Mouse (Mus musculus) hematopoietic stem cell, adult 5-6 weeks (primary cell): ENCODE results near the gene 1700016D06Rik. TPM values are rescaled to one million over a fixed set of nuclear protein-coding genes. Genes with fewer than 3 reads are reported as not detected.
"Not testable (repeated sequence)": the region's sequence is repeated elsewhere in the genome, so short reads cannot be mapped to it uniquely, and the experiment has no call there.

Experiments used
- ATAC-seq, 2 experiments: fragments of 125-278 bp in 1 of 2; replicated peaks in 1 of 2; 2 replicates each; pipeline ENCODE4 v1.8.0; 2016 to 2017; ENCODE audit warnings: inconsistent platforms in 2 of 2, mild to moderate bottlenecking in 2 of 2, moderate number of reproducible peaks in 2 of 2, low read depth in 1 of 2, moderate TSS enrichment in 1 of 2; ENCODE audit not compliant: low FRiP score in 2 of 2, poor library complexity in 2 of 2, severe bottlenecking in 2 of 2, insufficient read depth in 1 of 2, low TSS enrichment in 1 of 2
- total RNA-seq: library from RNA; stranded (forward); fragments of 172-1452, 232-1000 nt; gene quantifications from 2 replicates; pipeline ENCODE4 v1.2.3, GENCODE M21; 2017

Gene 1700016D06Rik
- total RNA-seq, 1 experiment from 2014 or later = not detected

DNA sequence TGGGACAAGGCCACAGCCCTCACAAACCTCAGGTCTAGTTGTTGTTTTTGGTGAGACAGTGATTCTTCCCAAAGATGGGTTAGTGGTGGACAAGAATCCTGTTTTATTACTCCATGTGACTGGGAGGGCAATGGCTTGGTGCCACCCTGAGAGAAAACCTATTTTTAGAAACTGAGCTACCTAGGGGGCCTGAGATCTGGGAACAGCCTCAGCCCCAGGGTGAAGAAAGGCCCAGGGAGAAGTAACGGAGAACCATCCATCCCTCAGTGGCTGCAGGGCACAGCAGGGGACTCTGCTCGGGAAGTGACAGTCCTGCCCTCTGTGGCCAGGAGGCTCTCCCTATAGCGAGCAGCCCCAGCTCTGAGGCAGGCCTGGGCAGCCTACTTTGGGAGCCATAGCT, 6.8 kb upstream of the 1700016D06Rik start:
- ATAC-seq = no peak

DNA sequence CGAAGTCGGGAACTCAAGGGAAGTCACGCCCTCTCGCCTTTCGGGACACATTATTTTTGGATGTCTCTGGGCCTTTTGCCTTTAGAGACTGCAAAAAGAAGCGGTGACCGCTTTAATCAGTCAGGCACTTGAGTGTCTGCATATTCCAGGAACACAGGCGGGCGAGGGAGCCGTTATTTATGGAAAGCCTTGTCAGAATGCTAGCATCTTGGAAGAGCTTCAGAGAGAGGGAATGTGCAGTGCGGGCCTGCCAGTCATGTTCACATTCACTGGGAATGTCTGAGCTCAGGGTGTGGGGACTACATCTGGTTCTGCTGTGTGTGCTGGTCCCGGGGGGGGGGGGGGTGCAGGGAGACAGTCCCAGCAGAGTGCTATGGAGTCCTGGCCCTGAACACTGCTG, 5.0 kb upstream of the 1700016D06Rik start:
- no peak for ATAC-seq

DNA sequence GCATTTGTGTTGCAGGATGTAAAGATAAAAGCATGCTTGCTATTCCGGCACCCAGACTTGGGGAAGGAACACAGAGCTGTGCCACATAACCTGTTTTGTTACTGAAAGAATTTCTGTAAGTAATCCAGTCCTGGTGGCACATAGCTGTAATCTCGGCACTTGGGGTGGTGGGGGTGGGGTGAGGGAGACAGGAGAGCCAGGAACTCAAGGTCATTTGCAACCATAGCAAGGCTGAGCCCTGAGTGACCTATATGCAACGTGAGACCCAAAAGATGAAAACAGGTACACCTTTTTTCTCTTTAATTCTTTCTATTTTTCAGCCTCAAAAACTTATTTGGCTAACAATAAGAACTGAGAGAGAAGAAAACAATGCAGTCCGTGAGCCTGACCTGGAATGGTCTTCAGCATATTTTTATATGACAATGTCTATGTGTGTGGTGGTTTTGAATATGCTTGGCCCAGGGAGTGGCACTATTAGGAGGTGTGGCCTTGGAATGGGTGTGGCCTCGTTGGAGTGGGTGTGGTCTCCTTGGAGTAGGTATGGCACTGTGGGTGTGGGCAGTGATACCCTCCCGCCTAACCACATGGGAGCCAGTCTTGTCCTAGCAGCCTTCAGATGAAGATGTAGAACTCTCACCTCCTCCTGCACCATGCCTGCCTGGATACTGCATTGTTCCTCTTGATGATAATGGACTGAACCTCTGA, 4.0 kb upstream of the 1700016D06Rik start:
- ATAC-seq = no peak

DNA sequence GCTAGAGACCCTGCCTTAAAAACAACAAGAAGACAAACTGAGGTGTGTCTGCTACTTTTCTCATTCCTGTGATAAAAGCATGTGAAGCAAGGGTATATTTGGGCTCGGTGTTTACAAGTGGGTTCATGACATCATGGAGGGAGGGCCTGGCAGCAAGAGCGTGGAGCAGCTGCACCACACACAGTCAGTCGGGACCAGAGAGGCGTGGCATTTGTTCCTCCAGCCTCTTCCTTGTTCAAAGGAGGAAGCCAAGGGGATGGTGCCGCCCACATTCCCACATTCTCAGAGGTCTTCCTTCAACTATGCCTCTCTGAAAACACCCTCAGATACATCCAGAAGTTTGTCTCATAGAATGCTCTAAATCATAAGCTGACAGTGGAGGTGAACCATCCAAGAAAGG, 2.9 kb upstream of the 1700016D06Rik start:
- no peak for ATAC-seq

DNA sequence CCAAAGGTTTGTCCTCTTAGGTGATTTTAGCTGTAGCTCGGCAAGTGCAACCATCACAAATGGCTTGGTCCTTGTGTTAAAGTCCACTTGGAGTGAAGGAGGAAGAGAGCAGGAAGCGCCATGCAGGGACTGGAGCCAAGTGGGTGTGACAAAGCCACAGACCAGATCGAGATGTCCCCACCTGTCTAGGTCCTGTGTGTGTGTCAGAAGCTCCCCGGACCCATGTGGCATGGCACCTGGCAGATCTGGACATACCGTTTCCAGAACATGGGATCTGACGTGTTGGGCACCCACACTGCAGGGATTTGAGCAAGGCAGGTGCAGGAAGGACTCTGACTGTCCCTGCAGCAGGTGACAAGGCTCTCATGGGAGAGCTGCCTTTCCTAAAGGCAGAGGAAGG, 565 bp upstream of the 1700016D06Rik start:
- ATAC-seq = no peak

DNA sequence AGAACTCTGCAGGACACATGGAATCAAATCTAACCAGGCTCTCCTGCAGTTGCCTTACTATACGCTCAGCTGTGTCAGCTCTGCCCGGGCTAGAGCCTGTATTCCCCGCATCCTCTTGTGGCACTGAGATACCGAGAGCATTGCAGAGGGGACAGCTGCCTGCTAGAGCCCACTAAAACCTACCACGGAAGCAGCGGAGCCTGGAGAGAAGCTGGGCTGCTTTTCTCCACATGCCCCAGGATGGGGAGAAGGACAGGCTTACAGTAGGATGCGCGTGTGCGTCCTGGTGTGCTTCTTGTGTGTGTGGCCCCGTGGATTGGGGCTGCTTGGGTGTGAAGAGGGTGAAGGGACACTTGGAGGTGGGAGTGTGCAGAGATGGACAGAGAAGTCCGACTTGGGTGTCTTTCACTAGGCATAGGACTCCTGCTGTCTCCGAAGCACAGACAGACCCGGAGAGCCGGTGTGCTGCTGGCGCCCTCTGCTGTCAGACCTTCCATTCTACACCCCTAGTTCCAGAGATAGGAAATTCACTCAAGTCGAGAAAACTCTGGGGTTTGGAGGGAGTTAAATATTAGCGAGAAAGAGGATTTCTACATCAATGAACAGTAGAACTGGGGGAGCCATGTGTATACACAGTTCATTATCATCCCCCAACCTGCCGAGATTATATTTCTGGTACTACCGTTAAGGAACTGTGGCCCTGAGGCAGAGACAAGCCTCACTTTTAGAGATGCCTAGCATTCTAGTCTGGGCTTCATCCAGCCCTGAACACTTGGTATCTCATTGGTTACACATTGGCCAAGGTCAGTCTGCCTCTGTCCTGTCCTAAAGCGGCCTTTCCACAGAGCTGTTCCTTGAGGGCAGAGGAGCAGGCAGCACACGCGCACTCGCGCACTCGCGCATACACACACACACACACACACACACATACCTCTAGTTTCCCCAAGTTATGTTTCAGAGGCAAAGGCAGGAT, 517 bp downstream of the 1700016D06Rik start:
- peak; percentile 82 to 83 for ATAC-seq

DNA sequence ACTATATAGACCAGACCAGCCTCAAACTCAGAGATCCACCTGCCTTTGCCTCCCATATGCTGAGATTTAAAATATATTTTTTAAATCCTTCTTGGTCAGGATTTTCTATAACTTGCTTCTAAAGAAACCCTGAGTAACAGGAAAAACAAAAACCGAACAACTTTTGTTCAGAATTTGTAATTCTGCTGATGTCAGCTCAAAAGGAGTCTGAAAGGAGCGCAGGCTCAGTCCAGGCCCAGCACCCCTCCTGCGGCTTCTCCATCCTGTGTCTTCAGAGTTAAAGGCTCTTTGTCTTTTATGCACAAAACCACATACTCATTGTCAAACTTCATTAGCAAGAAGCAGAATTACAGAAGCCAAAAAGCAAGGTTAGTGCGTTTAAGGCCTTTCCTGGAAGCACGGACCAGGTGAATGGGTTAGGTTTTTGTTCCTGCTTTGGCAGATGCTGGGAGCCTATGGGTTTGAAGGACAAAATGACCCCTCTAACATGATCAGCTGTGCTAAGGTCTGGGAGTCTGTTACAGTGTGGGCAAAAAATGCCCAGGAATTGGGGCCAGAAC, 1.3 kb downstream of the 1700016D06Rik start:
- no peak for ATAC-seq

DNA sequence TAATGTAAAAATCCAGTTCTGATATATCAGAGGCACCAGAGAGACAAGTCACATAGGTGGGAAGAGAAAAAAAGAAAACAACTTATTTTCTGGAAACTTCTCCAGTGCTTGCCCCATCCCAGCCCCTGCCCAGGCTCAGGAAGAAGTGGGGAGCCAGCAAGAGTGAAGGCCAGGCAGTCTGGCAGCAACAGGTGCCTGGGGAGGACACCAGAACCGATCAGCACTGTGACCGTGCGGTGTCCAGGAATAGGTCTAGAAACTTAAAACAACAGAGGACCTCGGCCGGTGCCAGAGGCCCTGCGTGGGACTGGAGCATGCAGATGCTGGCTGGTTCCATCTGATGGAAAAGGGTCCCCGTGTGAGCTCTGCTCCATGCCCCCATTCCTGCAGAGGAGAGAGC, 3.4 kb downstream of the 1700016D06Rik start:
- no peak for ATAC-seq

DNA sequence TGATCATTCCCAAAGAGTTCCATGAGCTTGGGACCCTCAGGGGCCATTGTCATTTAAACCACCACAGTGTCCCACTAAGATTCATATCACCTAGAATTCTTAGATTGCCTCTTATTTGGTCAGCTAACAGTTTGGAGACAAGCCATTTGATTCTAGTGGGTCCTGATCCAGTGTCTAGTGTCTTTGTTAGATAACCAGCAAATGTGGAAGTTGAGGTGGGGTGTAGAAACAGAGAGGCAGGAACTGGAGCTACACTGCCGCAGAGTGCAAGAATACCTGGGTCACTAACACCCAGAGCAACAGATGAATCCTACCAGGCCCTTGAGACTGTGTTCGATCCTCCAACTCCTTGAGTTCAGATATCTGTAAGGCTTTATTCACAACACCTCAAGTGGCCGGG, 4.7 kb downstream of the 1700016D06Rik start:
- ATAC-seq = no peak

DNA sequence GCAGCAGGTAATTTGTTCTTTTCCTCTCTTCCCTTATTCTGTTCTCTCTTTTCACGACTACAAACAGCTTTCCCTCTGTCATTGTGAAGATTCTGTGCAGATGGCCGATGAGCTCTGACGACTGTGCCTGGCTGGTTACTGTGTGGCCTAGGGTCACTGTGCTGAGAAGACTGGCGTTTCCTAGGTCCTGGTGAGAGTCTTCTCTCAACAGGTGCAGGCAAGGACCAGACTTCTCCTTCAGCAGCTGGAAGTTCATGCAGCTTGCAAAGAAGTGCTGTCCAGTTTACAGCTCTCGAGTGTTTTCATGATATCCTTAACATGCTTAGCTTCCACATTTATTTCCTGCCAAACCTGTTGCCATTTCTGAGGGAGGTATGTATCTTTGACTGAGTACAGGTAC, 6.9 kb downstream of the 1700016D06Rik start:
- no peak for ATAC-seq

DNA sequence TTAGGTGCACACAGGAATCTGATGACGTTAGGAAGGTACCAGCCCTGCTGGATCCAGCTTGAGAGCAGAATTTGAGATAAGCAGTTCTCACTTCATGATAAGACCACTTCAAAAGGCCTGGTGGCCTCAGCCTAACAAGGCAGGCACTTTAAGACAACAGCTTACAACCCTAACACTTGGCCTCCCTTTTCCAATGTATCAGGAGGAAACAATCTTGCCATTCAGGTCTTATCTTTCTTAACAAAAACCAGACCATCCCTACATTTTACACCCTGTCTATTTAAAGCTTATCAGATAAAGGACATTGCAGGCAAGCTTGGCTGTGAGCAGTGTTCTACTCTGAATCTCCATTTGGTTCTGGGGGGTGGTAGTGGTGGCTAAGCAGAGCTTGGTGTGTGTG, 8.4 kb downstream of the 1700016D06Rik start:
- no peak for ATAC-seq

DNA sequence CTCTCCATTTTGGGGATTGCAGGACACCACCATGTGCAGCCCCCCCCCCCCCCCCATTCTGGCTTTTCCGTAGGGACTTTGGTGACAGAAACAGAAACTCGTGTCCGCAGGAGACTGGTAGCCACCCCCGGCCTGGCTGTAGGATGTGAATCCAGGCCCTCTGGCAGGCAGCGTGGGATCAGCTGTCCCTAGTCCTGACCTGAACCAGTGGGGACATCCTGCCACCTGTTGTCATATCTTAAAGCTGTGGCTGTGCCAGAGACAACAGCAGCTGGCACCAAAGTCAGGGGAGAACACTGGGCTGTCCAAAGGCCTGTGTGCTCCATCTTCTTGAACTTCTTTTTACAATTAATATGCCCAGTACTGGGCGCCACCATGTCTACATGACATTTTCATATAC, 9.1 kb downstream of the 1700016D06Rik start:
- no peak for ATAC-seq

DNA sequence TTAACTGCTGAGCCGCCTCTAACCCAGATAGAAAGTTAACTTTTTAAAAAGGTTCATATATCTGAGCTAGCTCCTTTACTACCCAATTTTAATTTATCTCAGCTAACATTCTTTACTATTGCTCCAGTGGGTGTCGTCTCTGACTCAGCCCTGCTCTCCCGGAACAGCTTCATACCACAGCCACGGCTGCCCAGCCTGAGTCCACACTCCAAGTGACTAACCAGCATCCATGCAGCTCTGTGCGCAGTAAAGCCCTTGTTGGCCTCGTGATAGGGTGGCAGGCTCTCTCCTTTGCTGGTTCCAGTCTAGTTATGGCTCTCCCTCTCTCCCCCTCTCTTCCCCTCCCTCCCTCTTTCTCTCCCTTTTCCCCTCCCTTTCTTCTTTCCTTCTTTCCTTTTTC, 9.6 kb downstream of the 1700016D06Rik start:
- ATAC-seq = no peak

DNA sequence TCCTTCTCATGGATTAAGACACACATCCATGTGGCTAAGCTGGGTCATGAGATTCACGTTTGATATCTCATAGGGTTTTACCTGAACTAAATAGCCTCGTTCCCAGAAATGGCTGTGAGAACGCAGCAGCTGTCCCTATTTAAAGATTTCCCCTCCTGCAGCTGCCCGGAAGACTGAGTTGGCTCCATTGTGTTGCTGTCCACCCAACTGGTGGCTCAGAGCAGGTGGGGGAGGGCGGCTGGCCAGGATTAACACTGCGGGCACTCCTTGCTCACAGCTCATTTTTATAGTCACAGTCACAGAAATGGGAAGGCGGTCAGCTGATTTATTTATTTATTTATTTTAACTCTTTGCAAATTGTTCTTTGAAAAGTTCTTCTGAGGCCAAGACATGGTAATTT, 10.9 kb downstream of the 1700016D06Rik start:
- no peak for ATAC-seq

DNA sequence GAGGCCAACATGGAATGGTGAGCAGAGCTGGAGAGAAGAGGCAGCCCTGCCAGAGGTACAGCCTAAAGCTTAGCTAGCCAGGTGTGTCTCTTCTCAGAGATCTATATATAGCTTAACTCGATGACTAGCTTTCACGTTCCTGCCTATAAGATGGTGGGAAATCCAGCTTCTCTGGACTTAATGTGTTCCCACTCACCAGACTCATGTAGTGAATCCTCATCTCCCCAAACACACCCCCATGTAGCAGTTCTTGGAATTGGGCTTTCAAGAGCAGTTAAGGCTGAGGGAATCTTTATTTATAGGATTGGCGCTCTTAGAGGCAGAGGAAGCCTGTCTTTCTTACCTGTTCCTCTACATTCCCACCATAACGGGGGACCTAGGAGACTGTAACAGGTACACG, 13.6 kb downstream of the 1700016D06Rik start:
- ATAC-seq = no peak

DNA sequence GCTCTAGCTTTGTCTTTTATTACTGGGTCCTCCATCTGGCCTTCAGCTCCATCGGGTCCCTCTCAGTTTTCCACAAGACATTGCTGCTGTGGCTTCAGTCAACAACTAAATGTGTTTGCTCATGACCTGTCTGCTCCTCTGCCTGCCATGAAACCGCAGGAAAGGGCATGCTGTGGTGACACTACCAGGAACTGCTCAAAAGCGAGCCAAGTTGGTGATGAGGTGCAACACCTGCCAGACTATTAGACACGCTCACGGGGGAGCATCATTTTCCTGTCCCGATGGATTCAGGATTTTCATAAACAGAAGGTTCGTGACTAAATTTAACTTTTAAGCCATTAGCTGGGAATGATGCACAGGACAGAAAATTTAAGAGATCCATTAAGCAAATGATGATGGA, 16.3 kb downstream of the 1700016D06Rik start:
- ATAC-seq = no peak

DNA sequence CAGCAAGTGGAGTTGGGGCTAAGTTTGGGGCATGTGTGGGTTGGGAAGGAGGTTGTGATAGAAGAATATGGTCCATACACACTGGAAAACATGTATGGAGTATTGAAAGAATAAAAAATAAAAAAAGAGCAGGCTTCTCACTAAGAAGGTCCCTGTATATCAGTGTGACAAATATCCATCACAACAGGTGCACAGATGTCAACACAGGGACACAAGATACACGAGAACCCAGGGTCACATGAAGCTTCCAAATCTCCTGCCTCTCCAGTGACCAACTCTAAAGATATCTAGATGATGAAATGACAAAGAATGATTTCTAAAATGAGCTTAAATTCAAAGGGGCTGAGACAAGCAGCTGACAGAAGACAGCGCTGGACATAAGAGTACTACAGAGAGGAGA, 32.6 kb downstream of the 1700016D06Rik start:
- ATAC-seq = no peak

DNA sequence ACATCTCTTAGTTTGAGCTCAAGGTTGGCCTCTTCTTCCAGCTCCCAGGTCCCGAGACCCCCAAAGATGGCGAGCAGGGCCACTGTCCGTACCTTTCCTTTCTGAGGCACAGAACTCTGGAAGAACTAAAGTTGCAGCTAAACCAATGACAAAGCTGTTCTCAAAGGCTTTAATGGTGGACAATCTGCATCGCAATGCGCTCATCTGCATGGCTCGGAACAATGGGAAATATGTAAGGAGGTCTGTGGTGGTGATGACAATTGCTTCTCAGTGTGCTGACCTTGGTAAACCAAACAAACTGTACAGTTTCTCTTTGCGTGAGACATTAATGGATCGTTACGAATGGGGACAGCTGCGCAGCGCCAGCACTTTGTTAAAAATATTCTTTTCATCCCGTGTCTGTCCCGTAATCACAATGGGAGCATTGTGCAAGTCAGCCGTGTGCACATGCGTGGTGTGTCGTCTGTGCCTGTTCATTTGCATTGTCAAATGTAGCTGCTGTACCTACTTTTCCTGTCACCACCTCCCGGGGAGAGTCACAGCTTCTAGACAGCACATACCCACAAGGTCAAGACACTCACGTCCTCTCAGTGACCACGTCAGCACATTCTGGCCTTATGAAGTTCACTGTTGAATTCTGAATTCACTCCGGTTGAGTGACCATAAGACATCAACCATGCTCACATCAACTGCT, 34.7 kb downstream of the 1700016D06Rik start:
- not testable (repeated sequence) for ATAC-seq
